21 mouse cellular contexts compared by ENCODE assay signal in genomic region chr2:65942346-65942745, GRCm38 (mm10).
DNase-seq lines count a peak whose midpoint lies in the region; ATAC-seq and TF ChIP-seq lines count a peak whose summit lies in the region.
"Had no signal": no experiment of that assay in that cellular context is flagged by ENCODE, and none has a peak within 500 bp of the region (broad histone marks: within the 10 kb centered on the region; RNA-seq: fewer than 3 reads in every experiment).

No protein-coding gene starts in this region.

- no peak for TF ChIP-seq EP300 in stomach, postnatal 0 days (optimal IDR thresholded peaks at IDR 0.05)

- no peaks in the 10 kb centered on the region for H3K27me3 ChIP-seq in stomach, embryonic 14.5 days (ENCODE audit: control insufficient read depth, insufficient read depth, low read length)
- no peaks in the 10 kb centered on the region for H3K27me3 ChIP-seq in stomach, postnatal 0 days (ENCODE audit: control insufficient read depth, insufficient read depth, low read length)
- H3K27me3 ChIP-seq in stomach, embryonic 15.5 days (replicated peaks): no peaks in the 10 kb centered on the region
- H3K27me3 ChIP-seq in stomach, embryonic 16.5 days (ENCODE audit: control insufficient read depth, insufficient read depth, low read length): no peaks in the 10 kb centered on the region
- H3K27me3 ChIP-seq: CH12.LX had no signal

- WGBS in stomach, embryonic 14.5 days: 62% methylated on average over 4 of the region's 4 CpGs
- WGBS in stomach, postnatal 0 days: 48% methylated on average over 4 of the region's 4 CpGs
- 69% methylated on average over 4 of the region's 4 CpGs for WGBS in stomach, embryonic 15.5 days
- 62% methylated on average over 4 of the region's 4 CpGs for WGBS in stomach, embryonic 16.5 days

- no peak overlapping the region for H3K27ac ChIP-seq in stomach, embryonic 14.5 days (ENCODE audit: low read length)
- H3K27ac ChIP-seq in stomach, postnatal 0 days (replicated peaks): no peak overlapping the region
- no peak overlapping the region for H3K27ac ChIP-seq in stomach, embryonic 15.5 days
- H3K27ac ChIP-seq in stomach, embryonic 16.5 days (ENCODE audit: low read length): no peak overlapping the region

- H3K4me3 ChIP-seq in stomach, embryonic 14.5 days (ENCODE audit: low read depth, low read length): no peak overlapping the region
- H3K4me3 ChIP-seq in stomach, postnatal 0 days (ENCODE audit: low read depth, low read length): no peak overlapping the region
- H3K4me3 ChIP-seq in stomach, embryonic 15.5 days (replicated peaks): no peak overlapping the region
- no peak overlapping the region for H3K4me3 ChIP-seq in stomach, embryonic 16.5 days (replicated peaks; ENCODE audit: low read length)

- no peak overlapping the region for H3K9ac ChIP-seq in stomach, embryonic 14.5 days (replicated peaks; ENCODE audit: low read depth, low read length)
- no peak overlapping the region for H3K9ac ChIP-seq in stomach, postnatal 0 days (ENCODE audit: low read length)
- H3K9ac ChIP-seq in stomach, embryonic 15.5 days: no peak overlapping the region
- no peak overlapping the region for H3K9ac ChIP-seq in stomach, embryonic 16.5 days (ENCODE audit: low read length)

- no peak for TF ChIP-seq CTCF in stomach, postnatal 0 days (IDR thresholded peaks at IDR 0.05; ENCODE audit: low read depth)

- no peak for DNase-seq in stomach, postnatal 0 days (ENCODE audit: low spot score)
- no peak for DNase-seq in gastrocnemius, postnatal 25 days
- no peak for DNase-seq in thymus, postnatal 25 days
- DNase-seq: adrenal gland, adult 2 months; adrenal gland, adult 8-10 months; adrenal gland, postnatal 10 days; adrenal gland, postnatal 14 days; adrenal gland, postnatal 25 days; adrenal gland, postnatal 36 days; B cell, adult 2 months; cerebellum, adult 11 months; cerebellum, adult 11-12 months; cerebellum, adult 18-20 months had no signal

- H3K4me2 ChIP-seq in stomach, embryonic 14.5 days (replicated peaks; ENCODE audit: low read depth, low read length): no peak overlapping the region
- no peak overlapping the region for H3K4me2 ChIP-seq in stomach, postnatal 0 days (replicated peaks; ENCODE audit: low read depth)
- no peak overlapping the region for H3K4me2 ChIP-seq in stomach, embryonic 15.5 days
- no peak overlapping the region for H3K4me2 ChIP-seq in stomach, embryonic 16.5 days (ENCODE audit: low read depth, low read length)

- H3K4me1 ChIP-seq in stomach, embryonic 14.5 days (ENCODE audit: control insufficient read depth, insufficient read depth, low read length): no peaks in the 10 kb centered on the region
- H3K4me1 ChIP-seq in stomach, postnatal 0 days (replicated peaks; ENCODE audit: control insufficient read depth, insufficient read depth): no peaks in the 10 kb centered on the region
- H3K4me1 ChIP-seq in stomach, embryonic 15.5 days: no peaks in the 10 kb centered on the region
- no peaks in the 10 kb centered on the region for H3K4me1 ChIP-seq in stomach, embryonic 16.5 days (ENCODE audit: control insufficient read depth, insufficient read depth, low read length)

- H3K9me3 ChIP-seq in stomach, embryonic 14.5 days (ENCODE audit: control insufficient read depth, low read depth, low read length): no peaks in the 10 kb centered on the region
- no peaks in the 10 kb centered on the region for H3K9me3 ChIP-seq in stomach, postnatal 0 days (ENCODE audit: control insufficient read depth, low read length)
- H3K9me3 ChIP-seq in stomach, embryonic 15.5 days: no peaks in the 10 kb centered on the region
- no peaks in the 10 kb centered on the region for H3K9me3 ChIP-seq in stomach, embryonic 16.5 days (replicated peaks; ENCODE audit: control insufficient read depth, low read length)

- no peaks in the 10 kb centered on the region for H3K36me3 ChIP-seq in stomach, embryonic 14.5 days (ENCODE audit: control insufficient read depth, insufficient read depth, low read length)
- H3K36me3 ChIP-seq in stomach, postnatal 0 days (ENCODE audit: control insufficient read depth, insufficient read depth, low read length): no peaks in the 10 kb centered on the region
- no peaks in the 10 kb centered on the region for H3K36me3 ChIP-seq in stomach, embryonic 15.5 days
- H3K36me3 ChIP-seq in stomach, embryonic 16.5 days (ENCODE audit: control insufficient read depth, insufficient read depth, low read length): no peaks in the 10 kb centered on the region
- H3K36me3 ChIP-seq: G1E had no signal

- peak; percentile 80 for ATAC-seq in stomach, embryonic 14.5 days (ENCODE audit: insufficient number of reproducible peaks, insufficient read depth, low FRiP score, low read depth)
- ATAC-seq in stomach, postnatal 0 days (ENCODE audit: low FRiP score, low TSS enrichment): no peak
- ATAC-seq in stomach, embryonic 15.5 days (ENCODE audit: insufficient read depth, low FRiP score, low read depth): peak; percentile 82
- peak; percentile 62; the same call in 1 of the 2 replicates for ATAC-seq in stomach, embryonic 16.5 days (ENCODE audit: insufficient read depth, low FRiP score)
- ATAC-seq: activated CD4-positive, CD25-positive, alpha-beta regulatory T cell, adult 4 months; CD4-positive, CD25-positive, alpha-beta regulatory T cell, adult 4 months; Patski had no signal
